Mouse (Mus musculus): ENCODE data around the gene Lhx1. TPM values are rescaled to one million over a fixed set of nuclear protein-coding genes. Genes with fewer than 3 reads are reported as not detected.
A peak's percentile ranks its signal among the peaks of the same experiment; 100 is the strongest.

Gene Lhx1
- polyA plus RNA-seq, 1 experiment from 2014 or later: 0.06 TPM

GRCm38 (mm10) chr11:84523841-84524510 is 1.4 kb downstream of the Lhx1 start:
- no peak overlapping the region for H3K9ac ChIP-seq
- peak overlapping the region; percentile 49; the same call in 1 of the 2 replicates for H3K4me3 ChIP-seq
- H3K4me1 ChIP-seq: peaks cover 37% of the 10 kb centered on the region
- peaks cover 99% of the 10 kb centered on the region for H3K27me3 ChIP-seq
- H3K27ac ChIP-seq: no peak overlapping the region
- no peaks in the 10 kb centered on the region for H3K36me3 ChIP-seq
- no peak for ATAC-seq (ENCODE audit: low FRiP score, low read depth)
- H3K4me2 ChIP-seq (replicated peaks): peak overlapping the region; percentile 85
- WGBS: under 1% methylated on average over 35 of the region's 35 CpGs
- no peaks in the 10 kb centered on the region for H3K9me3 ChIP-seq

- Histone ChIP-seq H3K9me3 (no peaks in the 10 kb centered on the region), H3K4me1 (peaks cover 36% of the 10 kb centered on the region), H3K9ac (no peak overlapping the region), H3K27me3 (peaks cover 99% of the 10 kb centered on the region), H3K4me3 (0 out of 2 replicates have a peak overlapping the region, but pooled peaks have one; percentile 49), H3K27ac (no peak overlapping the region), H3K36me3 (no peaks in the 10 kb centered on the region), H3K4me2 (replicated peaks) (no peak overlapping the region)
- no peak for ATAC-seq (ENCODE audit: low FRiP score, low read depth)
- WGBS: 2% methylated on average over 16 of the region's 16 CpGs
Measured at GRCm38 (mm10) chr11:84523321-84523831, 2.0 kb downstream of the Lhx1 start.

- H3K9me3 ChIP-seq: no peaks in the 10 kb centered on the region
- no peak overlapping the region for H3K9ac ChIP-seq
- H3K4me2 ChIP-seq (replicated peaks): peak overlapping the region; percentile 45
- H3K27ac ChIP-seq: no peak overlapping the region
- under 1% methylated on average over 40 of the region's 40 CpGs for WGBS
- no peaks in the 10 kb centered on the region for H3K36me3 ChIP-seq
- H3K4me3 ChIP-seq: peak overlapping the region; percentile 19
- H3K4me1 ChIP-seq: peaks cover 36% of the 10 kb centered on the region
- H3K27me3 ChIP-seq: peaks cover 96% of the 10 kb centered on the region
- no peak for ATAC-seq (ENCODE audit: low FRiP score, low read depth)
Measured at GRCm38 (mm10) chr11:84522577-84523320, 2.6 kb downstream of the Lhx1 start.

- H3K36me3 ChIP-seq: no peaks in the 10 kb centered on the region
- 10% methylated on average over 24 of the region's 24 CpGs for WGBS
- ATAC-seq (ENCODE audit: low FRiP score, low read depth): no peak
- H3K4me2 ChIP-seq (replicated peaks): no peak overlapping the region
- peaks cover 36% of the 10 kb centered on the region for H3K4me1 ChIP-seq
- H3K27me3 ChIP-seq: peaks cover 96% of the 10 kb centered on the region
- no peaks in the 10 kb centered on the region for H3K9me3 ChIP-seq
- no peak overlapping the region for H3K27ac ChIP-seq
- no peak overlapping the region for H3K9ac ChIP-seq
- no peak overlapping the region for H3K4me3 ChIP-seq
Measured at GRCm38 (mm10) chr11:84521751-84522299, 3.5 kb downstream of the Lhx1 start.

GRCm38 (mm10) chr11:84521071-84521390 is 4.3 kb downstream of the Lhx1 start:
- Histone ChIP-seq H3K36me3 (no peaks in the 10 kb centered on the region), H3K27me3 (peaks cover 96% of the 10 kb centered on the region), H3K9ac (no peak overlapping the region), H3K4me2 (replicated peaks) (no peak overlapping the region), H3K9me3 (no peaks in the 10 kb centered on the region), H3K4me1 (peaks cover 29% of the 10 kb centered on the region), H3K4me3 (no peak overlapping the region), H3K27ac (no peak overlapping the region)
- 26% methylated on average over 3 of the region's 3 CpGs for WGBS
- ATAC-seq (ENCODE audit: low FRiP score, low read depth): no peak

GRCm38 (mm10) chr11:84520269-84521070 is 4.9 kb downstream of the Lhx1 start:
- H3K9ac ChIP-seq: no peak overlapping the region
- peak overlapping the region; percentile 16; the same call in 1 of the 2 replicates for H3K4me3 ChIP-seq
- H3K27me3 ChIP-seq: peaks cover 96% of the 10 kb centered on the region
- H3K4me2 ChIP-seq (replicated peaks): no peak overlapping the region
- H3K4me1 ChIP-seq: peaks cover 23% of the 10 kb centered on the region
- H3K27ac ChIP-seq: no peak overlapping the region
- no peaks in the 10 kb centered on the region for H3K9me3 ChIP-seq
- no peak for ATAC-seq (ENCODE audit: low FRiP score, low read depth)
- H3K36me3 ChIP-seq: no peaks in the 10 kb centered on the region
- WGBS: 3% methylated on average over 31 of the region's 31 CpGs

- no peak overlapping the region for H3K4me2 ChIP-seq (replicated peaks)
- no peaks in the 10 kb centered on the region for H3K36me3 ChIP-seq
- no peak overlapping the region for H3K27ac ChIP-seq
- H3K4me1 ChIP-seq: peaks cover 16% of the 10 kb centered on the region
- WGBS: 10% methylated on average over 34 of the region's 34 CpGs
- H3K27me3 ChIP-seq: peaks cover 96% of the 10 kb centered on the region
- no peaks in the 10 kb centered on the region for H3K9me3 ChIP-seq
- no peak overlapping the region for H3K9ac ChIP-seq
- H3K4me3 ChIP-seq: peak overlapping the region; percentile 16; the same call in 1 of the 2 replicates
- no peak for ATAC-seq (ENCODE audit: low FRiP score, low read depth)
Measured at GRCm38 (mm10) chr11:84519576-84520268, 5.6 kb downstream of the Lhx1 start.

- Histone ChIP-seq H3K36me3 (no peaks in the 10 kb centered on the region), H3K4me1 (peaks cover 9% of the 10 kb centered on the region; the same call in 1 of the 2 replicates), H3K27ac (no peak overlapping the region), H3K4me3 (no peak overlapping the region), H3K27me3 (peaks cover 96% of the 10 kb centered on the region), H3K4me2 (replicated peaks) (no peak overlapping the region), H3K9me3 (no peaks in the 10 kb centered on the region), H3K9ac (no peak overlapping the region)
- ATAC-seq (ENCODE audit: low FRiP score, low read depth): no peak
- 25% methylated on average over 12 of the region's 12 CpGs for WGBS
Measured at GRCm38 (mm10) chr11:84519036-84519435, 6.3 kb downstream of the Lhx1 start.

- ATAC-seq (ENCODE audit: low FRiP score, low read depth): no peak
- Histone ChIP-seq H3K27me3 (peaks cover 90% of the 10 kb centered on the region), H3K4me1 (peaks cover 5% of the 10 kb centered on the region; the same call in 1 of the 2 replicates), H3K4me2 (replicated peaks) (no peak overlapping the region), H3K36me3 (no peaks in the 10 kb centered on the region), H3K27ac (no peak overlapping the region), H3K4me3 (no peak overlapping the region), H3K9ac (no peak overlapping the region), H3K9me3 (no peaks in the 10 kb centered on the region)
- whole genome bisulfite sequencing: 39% methylated on average over 5 of the region's 5 CpGs
Measured at GRCm38 (mm10) chr11:84518261-84518660, 7.1 kb downstream of the Lhx1 start.

- no peak overlapping the region for H3K9ac ChIP-seq
- peaks cover 6% of the 10 kb centered on the region for H3K4me1 ChIP-seq
- peaks cover 82% of the 10 kb centered on the region for H3K27me3 ChIP-seq
- H3K4me3 ChIP-seq: no peak overlapping the region
- no peak for ATAC-seq (ENCODE audit: low FRiP score, low read depth)
- no peaks in the 10 kb centered on the region for H3K9me3 ChIP-seq
- H3K27ac ChIP-seq: no peak overlapping the region
- no peak overlapping the region for H3K4me2 ChIP-seq (replicated peaks)
- H3K36me3 ChIP-seq: no peaks in the 10 kb centered on the region
- WGBS: 28% methylated on average over 2 of the region's 2 CpGs
Measured at GRCm38 (mm10) chr11:84517431-84517830, 7.9 kb downstream of the Lhx1 start.

- Histone ChIP-seq H3K27me3 (peaks cover 75% of the 10 kb centered on the region), H3K9ac (no peak overlapping the region), H3K27ac (no peak overlapping the region), H3K4me1 (peaks cover 12% of the 10 kb centered on the region), H3K4me2 (replicated peaks) (no peak overlapping the region), H3K36me3 (no peaks in the 10 kb centered on the region), H3K9me3 (no peaks in the 10 kb centered on the region), H3K4me3 (no peak overlapping the region)
- no peak for ATAC-seq (ENCODE audit: low FRiP score, low read depth)
- 9% methylated on average over 14 of the region's 14 CpGs for WGBS
Measured at GRCm38 (mm10) chr11:84516501-84517240, 8.7 kb downstream of the Lhx1 start.
